In the genomic region with DNA sequence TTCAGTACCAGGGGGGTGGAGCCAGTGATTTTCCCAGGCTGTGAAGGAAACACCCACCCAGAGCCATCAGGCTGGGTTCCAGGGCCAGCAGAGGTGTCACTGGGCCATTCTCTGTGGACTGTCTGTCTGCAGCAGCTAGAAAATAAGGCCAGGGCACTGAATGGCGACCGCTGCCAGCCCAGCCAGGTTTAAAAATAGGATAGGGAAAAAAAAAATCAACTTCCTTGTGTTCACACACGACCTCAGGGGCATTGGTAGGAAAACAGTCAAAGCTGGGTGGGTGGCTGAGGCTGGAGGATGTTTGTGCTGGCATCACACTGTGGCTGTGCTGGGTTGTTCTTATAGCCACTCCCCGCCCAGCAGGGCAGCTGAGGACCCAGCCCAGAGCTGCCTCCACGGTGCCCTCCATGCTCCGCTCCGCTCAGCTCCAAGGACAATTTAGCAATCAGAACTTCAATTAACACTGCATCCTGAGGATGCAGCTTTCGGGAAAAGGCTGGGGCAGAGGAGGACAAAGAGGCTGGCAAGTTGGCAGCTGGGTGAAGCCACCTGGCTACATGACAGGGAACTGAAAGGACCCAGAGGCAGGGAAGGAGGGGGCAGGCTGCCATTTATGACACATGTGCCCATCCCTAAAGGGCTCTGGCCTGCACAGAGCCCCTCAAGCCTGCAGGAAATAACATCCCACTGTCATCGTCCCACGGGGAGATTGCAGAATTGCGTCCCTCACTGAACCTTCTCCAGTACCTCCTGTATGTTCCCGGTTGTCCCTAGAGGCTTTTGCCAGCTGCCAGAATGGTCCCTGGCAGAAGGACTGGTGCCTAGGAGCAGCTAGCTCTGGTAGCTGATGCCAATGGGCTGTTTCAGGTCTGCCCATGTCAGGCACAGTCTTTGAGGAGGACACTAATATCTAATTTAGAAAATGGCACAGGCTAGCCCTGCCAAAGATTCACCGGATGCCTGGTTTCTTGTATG, we compare ENCODE assay signal across 8 mouse cellular contexts. TPM values are rescaled to one million over a fixed set of nuclear protein-coding genes. Genes with fewer than 3 reads are reported as not detected.
A peak's percentile ranks its signal among the peaks of the same experiment; 100 is the strongest.
DNase-seq lines count a peak whose midpoint lies in the region.

No protein-coding gene starts in this region.

- DNase-seq in cerebellum, postnatal 14 days: peak; percentile 46 to 71
- DNase-seq in cerebellum, adult 9-10 months: no peak
- DNase-seq in MN1 (ENCODE audit: low spot score): peak; percentile 59
- DNase-seq in heart, adult 18-20 months: peak; percentile 69 to 83
- DNase-seq in kidney, postnatal 10 days: peak; percentile 67
- no peak for DNase-seq in ovary, postnatal 10 days (ENCODE audit: low spot score)
- no peak for DNase-seq in urinary bladder, postnatal 4 days (ENCODE audit: low spot score in 2 of 2)
- DNase-seq in cerebellum, adult 11 months: no peak

RNA-seq across cellular contexts. Expression of gene Med9, which starts 48.0 kb away (rescaled TPM):
- total RNA-seq in heart, adult 18-20 months (2021): 10 to 100 TPM; 26.8 to 27.0 TPM

Comparison
In these comparisons a context has a peak if more than half of its experiments do, and no peak if none do; other contexts are left out.
1. DNase-seq: peak in cerebellum, postnatal 14 days (2 of 2), MN1 (single experiment), heart, adult 18-20 months (2 of 2) and kidney, postnatal 10 days (single experiment); none in cerebellum, adult 9-10 months (single experiment), ovary, postnatal 10 days (single experiment), urinary bladder, postnatal 4 days (0 of 2) and cerebellum, adult 11 months (single experiment).